Mouse (Mus musculus): ENCODE measurements around the gene Ctf2. TPM values are rescaled to one million over a fixed set of nuclear protein-coding genes. Genes with fewer than 3 reads are reported as not detected.

Ctf2 gene
- polyA plus RNA-seq, 1 experiment from 2014 or later, result 0.09 TPM

GRCm38 (mm10) chr7:127677077-127677476, 54.9 kb downstream of the Ctf2 start:
- no peak overlapping the region for H3K4me3 ChIP-seq (replicated peaks)
- H3K27ac ChIP-seq (replicated peaks), result no peak overlapping the region
- H3K4me2 ChIP-seq, result no peak overlapping the region
- 73% methylated on average over 6 of the region's 6 CpGs for WGBS
- H3K9ac ChIP-seq (replicated peaks), result no peak overlapping the region
- no peaks in the 10 kb centered on the region for H3K9me3 ChIP-seq (replicated peaks)
- no peaks in the 10 kb centered on the region for H3K27me3 ChIP-seq (replicated peaks)
- ATAC-seq (ENCODE audit: low FRiP score), result no peak
- H3K36me3 ChIP-seq, result peaks cover 7% of the 10 kb centered on the region; the same call in 1 of the 2 replicates
- peaks cover 6% of the 10 kb centered on the region; the same call in 1 of the 2 replicates for H3K4me1 ChIP-seq

- Histone ChIP-seq H3K9ac (replicated peaks) (no peak overlapping the region), H3K4me3 (replicated peaks) (no peak overlapping the region), H3K4me1 (peaks cover 6% of the 10 kb centered on the region; the same call in 1 of the 2 replicates), H3K9me3 (replicated peaks) (no peaks in the 10 kb centered on the region), H3K4me2 (no peak overlapping the region), H3K27ac (replicated peaks) (peak overlapping the region; percentile 43), H3K27me3 (replicated peaks) (no peaks in the 10 kb centered on the region), H3K36me3 (peaks cover 7% of the 10 kb centered on the region; the same call in 1 of the 2 replicates)
- 81% methylated on average over 9 of the region's 9 CpGs for WGBS
- ATAC-seq (ENCODE audit: low FRiP score), result no peak
Observed at GRCm38 (mm10) chr7:127675391-127675811, 56.6 kb downstream of the Ctf2 start.

GRCm38 (mm10) chr7:127674977-127675376, 57.0 kb downstream of the Ctf2 start:
- Histone ChIP-seq H3K27me3 (replicated peaks) (no peaks in the 10 kb centered on the region), H3K36me3 (peaks cover 7% of the 10 kb centered on the region; the same call in 1 of the 2 replicates), H3K9me3 (replicated peaks) (no peaks in the 10 kb centered on the region), H3K4me3 (replicated peaks) (no peak overlapping the region), H3K4me2 (no peak overlapping the region), H3K9ac (replicated peaks) (no peak overlapping the region), H3K4me1 (peaks cover 6% of the 10 kb centered on the region; the same call in 1 of the 2 replicates), H3K27ac (replicated peaks) (peak overlapping the region; percentile 43)
- peak; percentile 65; the same call in 1 of the 2 replicates for ATAC-seq (ENCODE audit: low FRiP score)
- 4% methylated on average over 5 of the region's 5 CpGs for WGBS

GRCm38 (mm10) chr7:127672776-127673175, 59.2 kb downstream of the Ctf2 start:
- H3K27me3 ChIP-seq (replicated peaks), result no peaks in the 10 kb centered on the region
- H3K27ac ChIP-seq (replicated peaks), result no peak overlapping the region
- peaks cover 7% of the 10 kb centered on the region; the same call in 1 of the 2 replicates for H3K36me3 ChIP-seq
- H3K4me1 ChIP-seq, result peaks cover 6% of the 10 kb centered on the region; the same call in 1 of the 2 replicates
- no peak overlapping the region for H3K4me2 ChIP-seq
- H3K4me3 ChIP-seq (replicated peaks), result no peak overlapping the region
- ATAC-seq (ENCODE audit: low FRiP score), result no peak
- WGBS, result 76% methylated on average over 4 of the region's 4 CpGs
- H3K9me3 ChIP-seq (replicated peaks), result no peaks in the 10 kb centered on the region
- H3K9ac ChIP-seq (replicated peaks), result no peak overlapping the region

GRCm38 (mm10) chr7:127671880-127672774, 59.8 kb downstream of the Ctf2 start:
- H3K36me3 ChIP-seq, result peaks cover 8% of the 10 kb centered on the region; the same call in 1 of the 2 replicates
- ATAC-seq (ENCODE audit: low FRiP score), result no peak
- H3K27me3 ChIP-seq (replicated peaks), result no peaks in the 10 kb centered on the region
- no peaks in the 10 kb centered on the region for H3K9me3 ChIP-seq (replicated peaks)
- H3K27ac ChIP-seq (replicated peaks), result no peak overlapping the region
- H3K4me3 ChIP-seq (replicated peaks), result no peak overlapping the region
- no peak overlapping the region for H3K9ac ChIP-seq (replicated peaks)
- WGBS, result 81% methylated on average over 11 of the region's 11 CpGs
- peaks cover 6% of the 10 kb centered on the region; the same call in 1 of the 2 replicates for H3K4me1 ChIP-seq
- H3K4me2 ChIP-seq, result no peak overlapping the region

MicroRNAs within 50 kb of the gene (microRNA counts, 519-probe panel; counts per million panel counts)
- microRNA mmu-miR-762, result 1,716 counts per million, percentile 27 among the panel's probes with 10 or more counts

Small RNA genes within 50 kb of the gene (microRNA-seq; reads per million reads assigned to microRNA genes)
- gene Mir762, result not detected

Other genes starting within 250 kb of the Ctf2 start
- 46.7 and 48.3 TPM in 2 replicates for gene Srcap, start 220.2 kb downstream of the Ctf2 start, polyA plus RNA-seq (2015; fragmentation: Nextera tagmentation; extraction: Ambion mirVana)
- 13.3 and 14.7 TPM in 2 replicates for gene Gm42715, start 212.6 kb downstream of the Ctf2 start, polyA plus RNA-seq (2015; fragmentation: Nextera tagmentation; extraction: Ambion mirVana)
- 6.9 and 7.3 TPM in 2 replicates for gene Tmem265, start 170.8 kb downstream of the Ctf2 start, polyA plus RNA-seq (2015; fragmentation: Nextera tagmentation; extraction: Ambion mirVana)
- 57.4 and 60.6 TPM in 2 replicates for gene Phkg2, start 158.8 kb downstream of the Ctf2 start, polyA plus RNA-seq (2015; fragmentation: Nextera tagmentation; extraction: Ambion mirVana)
- gene Ccdc189, start 143.6 kb downstream of the Ctf2 start, polyA plus RNA-seq (2015; fragmentation: Nextera tagmentation; extraction: Ambion mirVana), result 7.1 and 7.4 TPM in 2 replicates
- 37.9 and 38.5 TPM in 2 replicates for gene Rnf40, start 143.4 kb downstream of the Ctf2 start, polyA plus RNA-seq (2015; fragmentation: Nextera tagmentation; extraction: Ambion mirVana)
- 14.5 and 15.8 TPM in 2 replicates for gene Zfp629, start 116.4 kb downstream of the Ctf2 start, polyA plus RNA-seq (2015; fragmentation: Nextera tagmentation; extraction: Ambion mirVana)
- gene Bcl7c, start 23.2 kb downstream of the Ctf2 start, polyA plus RNA-seq (2015; fragmentation: Nextera tagmentation; extraction: Ambion mirVana), result 49.5 and 62.9 TPM in 2 replicates
- gene Ctf1, start 19.4 kb downstream of the Ctf2 start, polyA plus RNA-seq (2015; fragmentation: Nextera tagmentation; extraction: Ambion mirVana), result 3.6 and 6.2 TPM in 2 replicates
- 6.9 and 8.7 TPM in 2 replicates for gene Fbxl19, start 12.4 kb upstream of the Ctf2 start, polyA plus RNA-seq (2015; fragmentation: Nextera tagmentation; extraction: Ambion mirVana)
- gene Orai3, start 37.6 kb upstream of the Ctf2 start, polyA plus RNA-seq (2015; fragmentation: Nextera tagmentation; extraction: Ambion mirVana), result 8.6 and 13.5 TPM in 2 replicates
- 17.8 and 19.5 TPM in 2 replicates for gene Setd1a, start 44.5 kb upstream of the Ctf2 start, polyA plus RNA-seq (2015; fragmentation: Nextera tagmentation; extraction: Ambion mirVana)
- not detected in 2 replicates for gene Gm49388, start 53.4 kb upstream of the Ctf2 start, polyA plus RNA-seq (2015; fragmentation: Nextera tagmentation; extraction: Ambion mirVana)
- 9.8 and 11.6 TPM in 2 replicates for gene Hsd3b7, start 68.4 kb upstream of the Ctf2 start, polyA plus RNA-seq (2015; fragmentation: Nextera tagmentation; extraction: Ambion mirVana)
- gene Stx4a, start 92.1 kb upstream of the Ctf2 start, polyA plus RNA-seq (2015; fragmentation: Nextera tagmentation; extraction: Ambion mirVana), result 20.2 and 25.4 TPM in 2 replicates
- 66.0 and 70.8 TPM in 2 replicates for gene Stx1b, start 92.4 kb upstream of the Ctf2 start, polyA plus RNA-seq (2015; fragmentation: Nextera tagmentation; extraction: Ambion mirVana)
- gene Zfp646, start 144.1 kb upstream of the Ctf2 start, polyA plus RNA-seq (2015; fragmentation: Nextera tagmentation; extraction: Ambion mirVana), result 7.0 and 8.6 TPM in 2 replicates
- 28.9 and 30.4 TPM in 2 replicates for gene Zfp668, start 144.7 kb upstream of the Ctf2 start, polyA plus RNA-seq (2015; fragmentation: Nextera tagmentation; extraction: Ambion mirVana)
- gene Prss53, start 158.8 kb upstream of the Ctf2 start, polyA plus RNA-seq (2015; fragmentation: Nextera tagmentation; extraction: Ambion mirVana), result 1.1 and 1.2 TPM in 2 replicates
- not detected in 2 replicates for gene Gm21974, start 163.3 kb upstream of the Ctf2 start, polyA plus RNA-seq (2015; fragmentation: Nextera tagmentation; extraction: Ambion mirVana)
- gene Vkorc1, start 163.5 kb upstream of the Ctf2 start, polyA plus RNA-seq (2015; fragmentation: Nextera tagmentation; extraction: Ambion mirVana), result 86.2 and 96.0 TPM in 2 replicates
- gene Bckdk, start 171.9 kb upstream of the Ctf2 start, polyA plus RNA-seq (2015; fragmentation: Nextera tagmentation; extraction: Ambion mirVana), result 58.2 and 66.7 TPM in 2 replicates
- 41.3 and 46.1 TPM in 2 replicates for gene Kat8, start 180.3 kb upstream of the Ctf2 start, polyA plus RNA-seq (2015; fragmentation: Nextera tagmentation; extraction: Ambion mirVana)
- 0.40 and 5.1 TPM in 2 replicates for gene Prss8, start 197.9 kb upstream of the Ctf2 start, polyA plus RNA-seq (2015; fragmentation: Nextera tagmentation; extraction: Ambion mirVana)
- 13.9 and 16.2 TPM in 2 replicates for gene Prss36, start 214.6 kb upstream of the Ctf2 start, polyA plus RNA-seq (2015; fragmentation: Nextera tagmentation; extraction: Ambion mirVana)
- 357 and 362 TPM in 2 replicates for gene Fus, start 235.3 kb upstream of the Ctf2 start, polyA plus RNA-seq (2015; fragmentation: Nextera tagmentation; extraction: Ambion mirVana)